In genomic region chr16:31459968-31460461, GRCm38 (mm10) we compare ENCODE assay signal across 9 mouse cellular contexts. TPM values are rescaled to one million over a fixed set of nuclear protein-coding genes. Genes with fewer than 3 reads are reported as not detected.
DNase-seq lines count a peak whose midpoint lies in the region; ATAC-seq and TF ChIP-seq lines count a peak whose summit lies in the region.
"Had no signal": no experiment of that assay in that cellular context is flagged by ENCODE, and none has a peak within 500 bp of the region (broad histone marks: within the 10 kb centered on the region; RNA-seq: fewer than 3 reads in every experiment).

No protein-coding gene starts in this region.

- no peak for TF ChIP-seq POLR2A in cerebellum, adult 2 months (IDR thresholded peaks at IDR 0.05; ENCODE audit: borderline replicate concordance, insufficient read depth, low read length)
- no peak for TF ChIP-seq POLR2A in thymus, adult 2 months (IDR thresholded peaks at IDR 0.05; ENCODE audit: control insufficient read depth, extremely low read depth, insufficient read depth, low read length, poor library complexity)

- peak overlapping the region; percentile 95 for H3K27ac ChIP-seq in cerebellum, adult 2 months (ENCODE audit: insufficient read depth, low read length)
- 0 out of 2 replicates have a peak overlapping the region, but pooled peaks have one; percentile 15 for H3K27ac ChIP-seq in lung, postnatal 0 days (ENCODE audit: low read length)
- no peak overlapping the region for H3K27ac ChIP-seq in thymus, adult 2 months (ENCODE audit: control insufficient read depth, insufficient read depth, low read length)

- H3K9me3 ChIP-seq in lung, postnatal 0 days (ENCODE audit: low read length) = no peaks in the 10 kb centered on the region

- H3K4me3 ChIP-seq in cerebellum, adult 2 months (replicated peaks; ENCODE audit: insufficient read depth, low read depth, low read length) = peak overlapping the region; percentile 13
- no peak overlapping the region for H3K4me3 ChIP-seq in lung, postnatal 0 days (ENCODE audit: low read depth, low read length)
- no peak overlapping the region for H3K4me3 ChIP-seq in thymus, adult 2 months (ENCODE audit: control insufficient read depth, insufficient read depth, low read length)

- H3K4me1 ChIP-seq in cerebellum, adult 2 months (ENCODE audit: control insufficient read depth, insufficient read depth, low read length) = peaks cover 24% of the 10 kb centered on the region
- H3K4me1 ChIP-seq in lung, postnatal 0 days (ENCODE audit: insufficient read depth, low read depth, low read length) = peaks cover 8% of the 10 kb centered on the region; the same call in 1 of the 2 replicates
- no peaks in the 10 kb centered on the region for H3K4me1 ChIP-seq in thymus, adult 2 months (replicated peaks; ENCODE audit: control insufficient read depth, insufficient read depth, low read length)

- peak; percentile 52 to 63 for DNase-seq in frontal cortex, postnatal 36 days (ENCODE audit: low spot score in 2 of 2)
- no peak for DNase-seq in frontal cortex, postnatal 10 days (ENCODE audit: low spot score in 2 of 2)
- DNase-seq in cerebellum, adult 2 months = peak; percentile 89 to 95
- DNase-seq in kidney, adult 9 months = peak; percentile 72
- DNase-seq in lung, postnatal 0 days (ENCODE audit: low spot score) = peak; percentile 88
- no peak for DNase-seq in thymus, adult 2 months
- no peak for DNase-seq in gastrocnemius, postnatal 14 days
- no peak for DNase-seq in gastrocnemius, postnatal 25 days

- intact Hi-C loops in gastrocnemius, postnatal 14 days (cut with DNase I; ENCODE audit: low total_unique reads) = no loop called here

- WGBS in cerebellum, adult 2 months = 18% methylated on average over 10 of the region's 10 CpGs
- 23% methylated on average over 10 of the region's 10 CpGs for WGBS in lung, postnatal 0 days
- WGBS in thymus, adult 2 months = 36% methylated on average over 10 of the region's 10 CpGs

- H3K9ac ChIP-seq in lung, postnatal 0 days (replicated peaks; ENCODE audit: low read depth) = no peak overlapping the region

- no peaks in the 10 kb centered on the region for H3K36me3 ChIP-seq in lung, postnatal 0 days (ENCODE audit: insufficient read depth, low read length)
- H3K36me3 ChIP-seq in thymus, adult 2 months (ENCODE audit: control insufficient read depth, insufficient read depth, low read length) = peaks cover 8% of the 10 kb centered on the region; the same call in 1 of the 2 replicates

- H3K27me3 ChIP-seq in cerebellum, adult 2 months (ENCODE audit: control insufficient read depth, insufficient read depth, low read length) = no peaks in the 10 kb centered on the region
- no peaks in the 10 kb centered on the region for H3K27me3 ChIP-seq in lung, postnatal 0 days (replicated peaks; ENCODE audit: insufficient read depth, low read length)
- H3K27me3 ChIP-seq in thymus, adult 2 months (ENCODE audit: control insufficient read depth, insufficient read depth, low read length) = no peaks in the 10 kb centered on the region
- H3K27me3 ChIP-seq: CH12.LX had no signal

- 0 out of 2 replicates have a peak, but pooled peaks have one; percentile 7 for TF ChIP-seq EP300 in lung, postnatal 0 days (IDR thresholded peaks at IDR 0.05)

- ATAC-seq in lung, postnatal 0 days = peak; percentile 86

- H3K4me2 ChIP-seq in lung, postnatal 0 days (replicated peaks; ENCODE audit: low read depth, low read length) = no peak overlapping the region

- TF ChIP-seq CTCF in cerebellum, adult 2 months (IDR thresholded peaks at IDR 0.05; ENCODE audit: borderline replicate concordance, insufficient read depth, low read depth, low read length) = no peak
- no peak for TF ChIP-seq CTCF in lung, postnatal 0 days (IDR thresholded peaks at IDR 0.05)
- TF ChIP-seq CTCF in thymus, adult 2 months (IDR thresholded peaks at IDR 0.05; ENCODE audit: borderline replicate concordance, control insufficient read depth, extremely low read depth, insufficient read depth, low read length, poor library complexity) = no peak

RNA-seq across cellular contexts. Expression of gene Bdh1, which starts 37.9 kb away (rescaled TPM):
- polyA plus RNA-seq in cerebellum, adult 2 months (2012; rRNA removed) = 186 and 197 TPM in 2 replicates
- polyA plus RNA-seq in lung, postnatal 0 days (2015; fragmentation: Nextera tagmentation; extraction: Ambion mirVana) = 1.9 and 2.0 TPM in 2 replicates
- 59.4 and 78.8 TPM in 2 replicates for polyA plus RNA-seq in thymus, adult 2 months (2012; rRNA removed)
- under 1 TPM; 0.29 to 0.57 TPM for total RNA-seq in gastrocnemius, postnatal 14 days (2021)
- total RNA-seq in gastrocnemius, postnatal 25 days (2021) = 10 to 100 TPM in 1 of 2 experiments, 1 to 10 TPM in 1; 4.7 to 13.8 TPM

Comparison
In these comparisons a context has a peak if more than half of its experiments do, and no peak if none do; other contexts are left out.
1. DNase-seq: peak in frontal cortex, postnatal 36 days (2 of 2), cerebellum, adult 2 months (2 of 2), kidney, adult 9 months (single experiment) and lung, postnatal 0 days (single experiment); none in frontal cortex, postnatal 10 days (0 of 2), thymus, adult 2 months (single experiment), gastrocnemius, postnatal 14 days (single experiment) and gastrocnemius, postnatal 25 days (single experiment).
2. RNA of gene Bdh1, which starts 37.9 kb away (polyA plus RNA-seq): 186 to 197 TPM in cerebellum, adult 2 months and 59.4 to 78.8 TPM in thymus, adult 2 months; 1.9 to 2.0 TPM in lung, postnatal 0 days; every median in the first group is over 10 times any median in the second.